Mouse (Mus musculus) A20 (cell line): Measurements from ENCODE around the gene Oat.

Experiments
- DNase-seq: peaks from one replicate; pipeline ENCODE4 v3.0.0-alpha.2; 2011; ENCODE audit warnings: low read depth, low spot score

Oat gene

DNA sequence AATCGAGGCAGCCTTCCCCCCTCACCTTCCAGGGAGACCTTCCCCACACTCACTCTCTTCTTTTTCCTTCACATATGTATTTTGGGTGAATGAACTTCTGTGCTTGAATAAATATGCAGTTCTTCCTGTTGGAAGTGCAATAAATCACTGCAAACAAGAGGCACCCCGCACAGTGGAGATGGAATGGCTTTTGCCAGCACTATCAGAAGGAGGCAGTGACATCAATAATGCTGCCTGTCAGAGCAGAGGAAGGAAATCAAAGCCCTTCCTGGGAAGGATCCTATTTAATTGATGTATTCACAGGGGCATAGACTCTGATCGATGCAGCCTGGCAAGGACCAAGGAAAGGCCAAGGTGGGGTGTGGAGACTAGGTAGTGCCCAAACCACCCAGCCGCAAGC lies 33.8 kb downstream of the Oat start:
- no peak for DNase-seq

GRCm38 (mm10) chr7:132541566-132541965 lies 34.6 kb downstream of the Oat start:
- DNase-seq, result no peak

DNA sequence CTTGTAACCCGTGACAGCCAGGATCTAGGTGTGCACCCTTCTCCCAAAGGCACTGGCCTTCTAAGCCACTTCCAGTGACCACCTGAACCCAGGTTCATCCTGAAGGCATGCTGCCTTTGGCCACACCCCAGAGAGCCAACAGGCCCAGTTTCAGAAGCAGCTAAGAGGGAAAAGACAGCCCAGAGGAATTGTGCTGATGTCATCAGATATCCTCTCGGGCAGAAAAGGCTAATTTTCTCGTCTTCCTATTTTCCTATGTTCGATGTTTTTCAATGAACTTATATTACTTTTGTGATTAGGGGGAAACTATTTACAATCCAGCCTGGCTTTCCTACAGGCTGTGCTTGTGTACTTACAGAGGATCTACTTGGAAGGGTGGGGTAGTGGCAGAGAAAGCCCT lies 35.6 kb downstream of the Oat start:
- no peak for DNase-seq

GRCm38 (mm10) chr7:132529206-132529605 lies 47.0 kb downstream of the Oat start:
- no peak for DNase-seq

- no peak for DNase-seq
Observed at GRCm38 (mm10) chr7:132513419-132513982, 62.7 kb downstream of the Oat start.

GRCm38 (mm10) chr7:132509110-132509509 lies 67.1 kb downstream of the Oat start:
- DNase-seq, result no peak
